Mouse (Mus musculus) neural tube, embryonic 14.5 days (tissue): ENCODE data around the gene Frmd6. TPM values are rescaled to one million over a fixed set of nuclear protein-coding genes. Genes with fewer than 3 reads are reported as not detected.
A peak's percentile ranks its signal among the peaks of the same experiment; 100 is the strongest.

Experiments
- ATAC-seq: fragments of 200-750 bp; cut with Nextera tagmentation; 2 replicates; pipeline ENCODE4 v1.8.0; 2017; ENCODE audit warnings: low read depth, mild to moderate bottlenecking, moderate TSS enrichment, moderate library complexity
- H3K27ac ChIP-seq: fragments of 300-500 bp; sonication (generic); 2 replicates; pipeline ENCODE4 v1.5.1; 2014; ENCODE audit warnings: low read depth, mild to moderate bottlenecking, control low read depth, low read length, moderate library complexity, mixed read lengths
- H3K27me3 ChIP-seq: fragments of 300-500 bp; sonication (generic); 2 replicates; pipeline ENCODE4 v1.6.1; 2014; ENCODE audit warnings: low read length; ENCODE audit not compliant: control insufficient read depth, insufficient read depth
- H3K36me3 ChIP-seq: fragments of 300-500 bp; sonication (generic); 2 replicates; pipeline ENCODE4 v1.6.1; 2014; ENCODE audit warnings: low read length, mixed read lengths; ENCODE audit not compliant: control insufficient read depth, insufficient read depth
- H3K4me1 ChIP-seq: fragments of 300-500 bp; sonication (generic); 2 replicates; pipeline ENCODE4 v1.6.1; 2014; ENCODE audit warnings: low read length; ENCODE audit not compliant: control insufficient read depth, insufficient read depth
- H3K4me2 ChIP-seq: fragments of 300-500 bp; sonication (generic); 2 replicates; pipeline ENCODE4 v1.6.1; 2014; ENCODE audit warnings: mild to moderate bottlenecking, low read depth, low read length, control low read depth
- H3K4me3 ChIP-seq: fragments of 300-500 bp; sonication (generic); 2 replicates; pipeline ENCODE4 v1.5.1; 2014; ENCODE audit warnings: low read depth, low read length, control low read depth, mixed read lengths
- H3K9ac ChIP-seq: fragments of 300-500 bp; sonication (generic); replicated peaks from 2 replicates; pipeline ENCODE4 v1.6.1; 2014; ENCODE audit warnings: low read depth, mild to moderate bottlenecking, control low read depth, low read length, mixed read lengths
- H3K9me3 ChIP-seq: fragments of 300-500 bp; sonication (generic); 2 replicates; pipeline ENCODE4 v1.6.1; 2016; ENCODE audit warnings: low read length; ENCODE audit not compliant: control insufficient read depth
- WGBS: fragments of 180-500 bp; shearing (Covaris S2); extraction: QIAGEN DNeasy Blood & Tissue Kit; methylation state at CpG from one replicate; pipeline ENCODE4 v1.1.7; 2014; 5-methylcytosine and 5-hydroxymethylcytosine counted together
- polyA plus RNA-seq: library from polyadenylated mRNA; unstranded; fragments of >200 nt; fragmentation: Nextera tagmentation; extraction: Ambion mirVana; gene quantifications from 2 replicates; pipeline ENCODE4 v1.2.1, GENCODE M21; 2014

The Frmd6 gene
- polyA plus RNA-seq, 1 experiment from 2014 or later, result 7.3 TPM

- Histone ChIP-seq H3K27ac (no peak overlapping the region), H3K36me3 (no peaks in the 10 kb centered on the region), H3K9ac (no peak overlapping the region), H3K4me1 (no peaks in the 10 kb centered on the region), H3K9me3 (no peaks in the 10 kb centered on the region), H3K27me3 (no peaks in the 10 kb centered on the region), H3K4me3 (no peak overlapping the region), H3K4me2 (no peak overlapping the region)
- ATAC-seq, result peak; percentile 87
- WGBS, result 9% methylated on average over 5 of the region's 5 CpGs
Observed at GRCm38 (mm10) chr12:70911029-70911428, 85.7 kb downstream of the Frmd6 start.

- H3K27me3 ChIP-seq, result no peaks in the 10 kb centered on the region
- no peaks in the 10 kb centered on the region for H3K36me3 ChIP-seq
- H3K9ac ChIP-seq, result no peak overlapping the region
- no peak overlapping the region for H3K27ac ChIP-seq
- no peak for ATAC-seq
- H3K9me3 ChIP-seq, result no peaks in the 10 kb centered on the region
- H3K4me1 ChIP-seq, result no peaks in the 10 kb centered on the region
- 58% methylated on average over 17 of the region's 17 CpGs for WGBS
- no peak overlapping the region for H3K4me2 ChIP-seq
- no peak overlapping the region for H3K4me3 ChIP-seq
Observed at GRCm38 (mm10) chr12:70911676-70912379, 86.5 kb downstream of the Frmd6 start.

DNA sequence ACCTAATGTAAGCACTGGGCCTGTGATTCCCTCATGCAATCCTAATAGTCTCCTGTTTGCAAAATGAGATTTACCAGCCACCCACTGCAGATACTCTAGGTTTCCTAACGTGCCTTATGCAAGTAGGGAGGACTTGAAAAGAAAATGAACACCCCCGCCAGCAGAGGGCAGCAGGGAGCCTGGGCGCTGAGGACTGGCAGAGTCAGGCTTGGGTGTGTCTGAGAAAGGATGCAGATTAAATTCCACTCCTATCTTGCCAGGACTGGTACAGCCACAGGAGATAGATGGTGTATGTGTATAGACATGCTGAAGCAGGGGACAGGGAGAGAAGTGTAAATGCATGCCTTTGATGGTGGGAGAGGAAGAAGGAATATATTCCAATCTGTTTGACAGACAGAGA is 88.1 kb downstream of the Frmd6 start:
- Histone ChIP-seq H3K4me3 (no peak overlapping the region), H3K9ac (no peak overlapping the region), H3K9me3 (no peaks in the 10 kb centered on the region), H3K36me3 (no peaks in the 10 kb centered on the region), H3K4me1 (no peaks in the 10 kb centered on the region), H3K27me3 (no peaks in the 10 kb centered on the region), H3K27ac (no peak overlapping the region), H3K4me2 (no peak overlapping the region)
- no peak for ATAC-seq
- 61% methylated on average over 3 of the region's 3 CpGs for WGBS

- ATAC-seq, result no peak
- no peaks in the 10 kb centered on the region for H3K4me1 ChIP-seq
- no peaks in the 10 kb centered on the region for H3K36me3 ChIP-seq
- H3K9ac ChIP-seq, result no peak overlapping the region
- 58% methylated on average over 11 of the region's 11 CpGs for WGBS
- no peaks in the 10 kb centered on the region for H3K27me3 ChIP-seq
- H3K4me2 ChIP-seq, result no peak overlapping the region
- no peak overlapping the region for H3K27ac ChIP-seq
- H3K9me3 ChIP-seq, result no peaks in the 10 kb centered on the region
- no peak overlapping the region for H3K4me3 ChIP-seq
Observed at GRCm38 (mm10) chr12:70914387-70914786, 89.1 kb downstream of the Frmd6 start.

DNA sequence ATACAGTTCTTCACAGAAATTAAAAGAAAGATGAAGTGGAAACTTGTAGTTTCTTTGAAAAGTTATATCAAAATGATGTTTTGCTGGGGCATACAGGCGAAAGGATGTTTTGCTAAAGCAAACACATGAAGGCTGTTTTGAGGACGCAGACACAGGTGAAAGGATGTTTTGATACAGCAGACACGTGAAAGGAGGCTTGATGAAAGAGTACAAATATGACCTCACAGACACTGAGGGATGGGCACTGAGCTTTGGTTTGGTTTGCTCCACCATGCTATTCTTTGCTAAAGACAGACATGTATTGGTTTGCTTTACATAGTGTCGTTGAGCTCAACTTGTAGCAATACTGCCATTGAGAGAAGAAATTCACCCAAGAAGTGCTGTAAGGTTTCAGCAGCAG is 104.5 kb downstream of the Frmd6 start:
- Histone ChIP-seq H3K36me3 (no peaks in the 10 kb centered on the region), H3K4me1 (no peaks in the 10 kb centered on the region), H3K4me2 (no peak overlapping the region), H3K27me3 (no peaks in the 10 kb centered on the region), H3K27ac (no peak overlapping the region), H3K9ac (no peak overlapping the region), H3K4me3 (no peak overlapping the region), H3K9me3 (no peaks in the 10 kb centered on the region)
- WGBS, result 91% methylated on average over 4 of the region's 4 CpGs
- no peak for ATAC-seq

DNA sequence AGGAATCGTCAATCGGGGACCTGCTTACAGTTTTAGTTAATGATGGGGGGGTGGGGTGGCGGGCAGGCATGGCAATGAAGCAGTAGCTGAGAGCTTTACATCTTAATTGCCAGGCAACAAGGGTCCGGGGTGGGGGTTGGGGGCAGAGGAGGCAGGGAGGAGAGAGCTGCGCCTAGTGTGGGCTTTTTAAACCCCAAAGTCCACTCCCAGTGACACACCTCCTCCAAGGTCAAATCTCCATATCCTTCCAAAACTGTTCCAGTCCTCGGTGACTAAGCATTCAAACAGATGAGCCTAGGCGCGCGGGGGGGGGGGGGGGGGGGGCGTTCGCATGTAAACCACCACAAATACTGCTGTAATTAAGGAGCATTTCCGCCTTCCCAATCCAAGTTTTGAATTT is 111.8 kb downstream of the Frmd6 start:
- Histone ChIP-seq H3K9me3 (no peaks in the 10 kb centered on the region), H3K36me3 (peaks cover 4% of the 10 kb centered on the region; the same call in 1 of the 2 replicates), H3K4me2 (peak overlapping the region; percentile 53), H3K27ac (peak overlapping the region; percentile 83), H3K4me1 (no peaks in the 10 kb centered on the region), H3K9ac (peak overlapping the region; percentile 88), H3K4me3 (peak overlapping the region; percentile 86), H3K27me3 (no peaks in the 10 kb centered on the region)
- WGBS, result 16% methylated on average over 9 of the region's 12 CpGs
- peak; percentile 36 for ATAC-seq

GRCm38 (mm10) chr12:70937571-70938384 is 112.5 kb downstream of the Frmd6 start, which contains the start of gene Actr10:
TSS of gene Actr10 (plus strand) at chr12:70937857.
- peak; percentile 98 for ATAC-seq
- H3K4me2 ChIP-seq, result peak within 1 kb of the TSS; percentile 53
- H3K4me1 ChIP-seq, result no peaks in the 10 kb centered on the region
- no peaks in the 10 kb centered on the region for H3K9me3 ChIP-seq
- H3K27me3 ChIP-seq, result no peaks in the 10 kb centered on the region
- H3K27ac ChIP-seq, result peak within 1 kb of the TSS; percentile 83
- WGBS, result under 1% methylated on average over 59 of the region's 59 CpGs
- peak within 1 kb of the TSS; percentile 88 for H3K9ac ChIP-seq
- peak within 1 kb of the TSS; percentile 86 for H3K4me3 ChIP-seq
- H3K36me3 ChIP-seq, result peaks cover 9% of the 10 kb centered on the region; the same call in 1 of the 2 replicates

DNA sequence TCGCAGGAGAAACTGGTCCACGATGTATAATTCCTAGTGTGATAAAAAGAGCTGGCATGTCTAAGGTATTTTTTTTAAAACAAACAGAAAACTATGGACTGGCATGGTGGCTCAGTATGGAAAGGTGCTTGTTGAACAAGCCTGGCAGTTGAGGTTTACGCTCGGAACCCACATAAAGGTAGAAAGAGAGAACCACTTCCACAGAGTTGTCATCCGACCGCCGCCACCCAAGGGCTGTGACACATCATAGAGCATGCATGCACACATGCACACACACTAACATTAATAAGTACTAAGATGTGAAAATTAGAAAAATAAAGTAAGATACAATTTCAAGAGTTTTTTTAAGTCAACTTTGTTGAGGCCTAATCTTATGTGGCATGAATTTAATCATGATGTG is 115.5 kb downstream of the Frmd6 start:
- ATAC-seq, result no peak
- Histone ChIP-seq H3K4me3 (no peak overlapping the region), H3K9ac (no peak overlapping the region), H3K27me3 (no peaks in the 10 kb centered on the region), H3K9me3 (no peaks in the 10 kb centered on the region), H3K4me1 (no peaks in the 10 kb centered on the region), H3K27ac (no peak overlapping the region), H3K4me2 (no peak overlapping the region), H3K36me3 (peaks cover 27% of the 10 kb centered on the region; the same call in 1 of the 2 replicates)
- 96% methylated on average over 7 of the region's 7 CpGs for WGBS

- no peak overlapping the region for H3K4me3 ChIP-seq
- peaks cover 40% of the 10 kb centered on the region for H3K36me3 ChIP-seq
- H3K27me3 ChIP-seq, result no peaks in the 10 kb centered on the region
- H3K4me2 ChIP-seq, result no peak overlapping the region
- no peaks in the 10 kb centered on the region for H3K9me3 ChIP-seq
- no peaks in the 10 kb centered on the region for H3K4me1 ChIP-seq
- WGBS, result 100% methylated on average over 5 of the region's 5 CpGs
- H3K9ac ChIP-seq, result no peak overlapping the region
- ATAC-seq, result no peak
- H3K27ac ChIP-seq, result no peak overlapping the region
Observed at GRCm38 (mm10) chr12:70944181-70944580, 118.9 kb downstream of the Frmd6 start.
